In genomic region chr10:96527864-96528263, GRCm38 (mm10) we compare ENCODE assay signal across 19 mouse cellular contexts.
DNase-seq lines count a peak whose midpoint lies in the region; ATAC-seq and TF ChIP-seq lines count a peak whose summit lies in the region.
"Had no signal": no experiment of that assay in that cellular context is flagged by ENCODE, and none has a peak within 500 bp of the region (broad histone marks: within the 10 kb centered on the region; RNA-seq: fewer than 3 reads in every experiment).

No protein-coding gene starts in this region.

- no peaks in the 10 kb centered on the region for H3K36me3 ChIP-seq in intestine, embryonic 15.5 days
- H3K36me3 ChIP-seq in intestine, postnatal 0 days (ENCODE audit: control insufficient read depth, insufficient read depth), result no peaks in the 10 kb centered on the region
- H3K36me3 ChIP-seq in heart, embryonic 10.5 days, result no peaks in the 10 kb centered on the region
- H3K36me3 ChIP-seq: embryonic facial prominence, embryonic 10.5 days; embryonic facial prominence, embryonic 12.5 days had no signal

- no peak overlapping the region for H3K4me2 ChIP-seq in intestine, embryonic 15.5 days (replicated peaks)
- no peak overlapping the region for H3K4me2 ChIP-seq in intestine, postnatal 0 days (replicated peaks; ENCODE audit: low read depth)
- H3K4me2 ChIP-seq: embryonic facial prominence, embryonic 12.5 days had no signal

- no peak overlapping the region for H3K9ac ChIP-seq in intestine, embryonic 15.5 days
- H3K9ac ChIP-seq in intestine, postnatal 0 days (ENCODE audit: low read depth, low read length), result no peak overlapping the region
- H3K9ac ChIP-seq: embryonic facial prominence, embryonic 12.5 days had no signal

- WGBS in intestine, embryonic 15.5 days, result 82% methylated on average over 3 of the region's 3 CpGs
- 61% methylated on average over 3 of the region's 3 CpGs for WGBS in intestine, postnatal 0 days
- 94% methylated on average over 3 of the region's 3 CpGs for WGBS in heart, embryonic 10.5 days

- peak; percentile 47; the same call in 1 of the 2 replicates for ATAC-seq in intestine, embryonic 15.5 days
- ATAC-seq in intestine, postnatal 0 days, result no peak
- ATAC-seq in megakaryocyte-erythroid progenitor cell, adult 5-6 weeks (replicated peaks; ENCODE audit: low FRiP score, low TSS enrichment, poor library complexity, severe bottlenecking), result peak; percentile 99
- ATAC-seq: forebrain, embryonic 14.5 days; forebrain, embryonic 16.5 days had no signal

- no peak overlapping the region for H3K4me3 ChIP-seq in intestine, embryonic 15.5 days (replicated peaks)
- no peak overlapping the region for H3K4me3 ChIP-seq in intestine, postnatal 0 days (ENCODE audit: low read depth, low read length)
- no peak overlapping the region for H3K4me3 ChIP-seq in heart, embryonic 10.5 days
- H3K4me3 ChIP-seq: embryonic facial prominence, embryonic 10.5 days; embryonic facial prominence, embryonic 12.5 days had no signal

- H3K27ac ChIP-seq in intestine, embryonic 15.5 days, result no peak overlapping the region
- no peak overlapping the region for H3K27ac ChIP-seq in intestine, postnatal 0 days (ENCODE audit: low read depth, low read length)
- H3K27ac ChIP-seq in heart, embryonic 10.5 days, result no peak overlapping the region
- H3K27ac ChIP-seq: embryonic facial prominence, embryonic 10.5 days; embryonic facial prominence, embryonic 12.5 days had no signal

- TF ChIP-seq CTCF in intestine, postnatal 0 days (IDR thresholded peaks at IDR 0.05; ENCODE audit: low read depth), result peak; percentile 19; the same call in 1 of the 2 replicates

- H3K9me3 ChIP-seq in intestine, embryonic 15.5 days, result no peaks in the 10 kb centered on the region
- no peaks in the 10 kb centered on the region for H3K9me3 ChIP-seq in intestine, postnatal 0 days (ENCODE audit: control insufficient read depth)
- no peaks in the 10 kb centered on the region for H3K9me3 ChIP-seq in heart, embryonic 10.5 days
- H3K9me3 ChIP-seq: embryonic facial prominence, embryonic 10.5 days; embryonic facial prominence, embryonic 12.5 days had no signal

- DNase-seq in layer of hippocampus, adult 18-20 months (ENCODE audit: low spot score in 2 of 2), result no peak
- no peak for DNase-seq in heart, embryonic 10.5 days (ENCODE audit: low spot score)
- no peak for DNase-seq in left cerebral cortex, adult 8-10 months (ENCODE audit: low spot score in 2 of 2)
- DNase-seq: adrenal gland, adult 2 months; adrenal gland, postnatal 10 days; adrenal gland, postnatal 25 days; cerebellum, adult 11 months; cerebellum, adult 18-20 months; cerebellum, adult 8-10 months; cerebellum, adult 9-11 months; cerebellum, postnatal 14 days; cerebellum, postnatal 36 days had no signal

- no peaks in the 10 kb centered on the region for H3K27me3 ChIP-seq in intestine, embryonic 15.5 days (replicated peaks)
- H3K27me3 ChIP-seq in intestine, postnatal 0 days (replicated peaks; ENCODE audit: control insufficient read depth, insufficient read depth, low read length), result no peaks in the 10 kb centered on the region
- no peaks in the 10 kb centered on the region for H3K27me3 ChIP-seq in heart, embryonic 10.5 days (ENCODE audit: insufficient read depth, poor library complexity, severe bottlenecking)
- H3K27me3 ChIP-seq: embryonic facial prominence, embryonic 12.5 days had no signal

- 0 out of 2 replicates have a peak, but pooled peaks cover 3% of the 10 kb centered on the region for H3K4me1 ChIP-seq in intestine, embryonic 15.5 days (replicated peaks)
- no peaks in the 10 kb centered on the region for H3K4me1 ChIP-seq in intestine, postnatal 0 days (replicated peaks; ENCODE audit: control insufficient read depth, insufficient read depth, low read length)
- H3K4me1 ChIP-seq in heart, embryonic 10.5 days, result 0 out of 2 replicates have a peak, but pooled peaks cover 6% of the 10 kb centered on the region
